Mouse (Mus musculus): ENCODE results near the gene Nfia. TPM values are rescaled to one million over a fixed set of nuclear protein-coding genes. Genes with fewer than 3 reads are reported as not detected.

Gene Nfia
- total RNA-seq, 1 experiment, result 0.27 TPM

- Histone ChIP-seq H3K4me1 (ENCODE audit: control insufficient read depth in 2 of 2, insufficient read depth in 2 of 2, low read length in 2 of 2, poor library complexity in 1 of 2) (0 out of 4 replicates have a peak, but pooled peaks cover 0 to 1% of the 10 kb centered on the region in 2 experiments), H3K4me3 (ENCODE audit: insufficient read depth in 1 of 2, low read depth in 1 of 2, low read length in 2 of 2, poor library complexity in 1 of 2, severe bottlenecking in 1 of 2) (peak within 1 kb of the TSS; percentile 64 to 69), H3K27ac (ENCODE audit: insufficient read depth, low read depth, low read length, poor library complexity, severe bottlenecking) (no peak within 1 kb of the TSS), H3K9me3 (ENCODE audit: control insufficient read depth, insufficient read depth, low read depth, low read length) (no peaks in the 10 kb centered on the region), H3K9ac (ENCODE audit: insufficient read depth, low read depth, low read length, poor library complexity, severe bottlenecking) (peak within 1 kb of the TSS; percentile 38), H3K36me3 (ENCODE audit: control insufficient read depth, insufficient read depth, low read length, poor library complexity, severe bottlenecking) (no peaks in the 10 kb centered on the region)
- in situ Hi-C loops (cut with MboI; ENCODE audit: low sequenced_read_pairs in 2 of 2, unreplicated experiment in 2 of 2), result no loop called here
- DNase-seq (ENCODE audit: low read depth, low spot score), result no peak
- TF ChIP-seq MAFK (IDR thresholded peaks at IDR 0.05; ENCODE audit: insufficient read depth, low read depth, low read length), result no peak
- TF ChIP-seq CHD2 (IDR thresholded peaks at IDR 0.05; ENCODE audit: low read depth, low read length), result no peak
- TF ChIP-seq ZC3H11A (IDR thresholded peaks at IDR 0.05; ENCODE audit: borderline replicate concordance, low read depth, low read length), result no peak
- TF ChIP-seq ZNF384 (IDR thresholded peaks at IDR 0.05; ENCODE audit: low read depth, low read length), result no peak
- TF ChIP-seq HCFC1 (IDR thresholded peaks at IDR 0.05; ENCODE audit: borderline replicate concordance, insufficient read depth, low read length), result no peak
Measured at GRCm38 (mm10) chr4:97777706-97778176, 5.2 kb downstream of the Nfia start, which contains the start of gene E130114P18Rik. E130114P18Rik (minus strand) TSS chr4:97778078.

- 0 out of 4 replicates have a peak, but pooled peaks cover 0 to 1% of the 10 kb centered on the region in 2 experiments for H3K4me1 ChIP-seq (ENCODE audit: control insufficient read depth in 2 of 2, insufficient read depth in 2 of 2, low read length in 2 of 2, poor library complexity in 1 of 2)
Measured at GRCm38 (mm10) chr4:97778211-97779002, 5.9 kb downstream of the Nfia start.

GRCm38 (mm10) chr4:97779003-97779930 lies 6.7 kb downstream of the Nfia start:
- Histone ChIP-seq H3K4me3 (ENCODE audit: insufficient read depth in 1 of 2, low read depth in 1 of 2, low read length in 2 of 2, poor library complexity in 1 of 2, severe bottlenecking in 1 of 2) (peak overlapping the region in 1 of 2 experiments; percentile 69; a peak in 2 of 4 replicates), H3K27ac (ENCODE audit: insufficient read depth, low read depth, low read length, poor library complexity, severe bottlenecking) (no peak overlapping the region), H3K9ac (ENCODE audit: insufficient read depth, low read depth, low read length, poor library complexity, severe bottlenecking) (no peak overlapping the region), H3K4me1 (ENCODE audit: control insufficient read depth in 2 of 2, insufficient read depth in 2 of 2, low read length in 2 of 2, poor library complexity in 1 of 2) (0 out of 4 replicates have a peak, but pooled peaks cover 0 to 1% of the 10 kb centered on the region in 2 experiments), H3K9me3 (ENCODE audit: control insufficient read depth, insufficient read depth, low read depth, low read length) (no peaks in the 10 kb centered on the region), H3K36me3 (ENCODE audit: control insufficient read depth, insufficient read depth, low read length, poor library complexity, severe bottlenecking) (no peaks in the 10 kb centered on the region)
- DNase-seq (ENCODE audit: low read depth, low spot score), result no peak
- in situ Hi-C loops (cut with MboI; ENCODE audit: low sequenced_read_pairs in 2 of 2, unreplicated experiment in 2 of 2), result no loop called here
- TF ChIP-seq CHD2 (IDR thresholded peaks at IDR 0.05; ENCODE audit: low read depth, low read length), result no peak
- TF ChIP-seq MAFK (IDR thresholded peaks at IDR 0.05; ENCODE audit: insufficient read depth, low read depth, low read length), result no peak
- no peak for TF ChIP-seq ZNF384 (IDR thresholded peaks at IDR 0.05; ENCODE audit: low read depth, low read length)
- no peak for TF ChIP-seq ZC3H11A (IDR thresholded peaks at IDR 0.05; ENCODE audit: borderline replicate concordance, low read depth, low read length)
- TF ChIP-seq HCFC1 (IDR thresholded peaks at IDR 0.05; ENCODE audit: borderline replicate concordance, insufficient read depth, low read length), result no peak

More at GRCm38 (mm10) chr4:97778211-97779002, 5.9 kb downstream of the Nfia start:
- H3K9me3 ChIP-seq (ENCODE audit: control insufficient read depth, insufficient read depth, low read depth, low read length), result no peaks in the 10 kb centered on the region
- in situ Hi-C loops (cut with MboI; ENCODE audit: low sequenced_read_pairs in 2 of 2, unreplicated experiment in 2 of 2), result no loop called here
- peak overlapping the region; percentile 27; the same call in 1 of the 2 replicates for H3K9ac ChIP-seq (ENCODE audit: insufficient read depth, low read depth, low read length, poor library complexity, severe bottlenecking)
- no peak for DNase-seq (ENCODE audit: low read depth, low spot score)
- no peaks in the 10 kb centered on the region for H3K36me3 ChIP-seq (ENCODE audit: control insufficient read depth, insufficient read depth, low read length, poor library complexity, severe bottlenecking)
- no peak overlapping the region for H3K27ac ChIP-seq (ENCODE audit: insufficient read depth, low read depth, low read length, poor library complexity, severe bottlenecking)
- TF ChIP-seq CHD2 (IDR thresholded peaks at IDR 0.05; ENCODE audit: low read depth, low read length) (no peak), ZNF384 (IDR thresholded peaks at IDR 0.05; ENCODE audit: low read depth, low read length) (no peak), MAFK (IDR thresholded peaks at IDR 0.05; ENCODE audit: insufficient read depth, low read depth, low read length) (no peak), ZC3H11A (IDR thresholded peaks at IDR 0.05; ENCODE audit: borderline replicate concordance, low read depth, low read length) (no peak), HCFC1 (IDR thresholded peaks at IDR 0.05; ENCODE audit: borderline replicate concordance, insufficient read depth, low read length) (no peak)
- H3K4me3 ChIP-seq (ENCODE audit: insufficient read depth in 1 of 2, low read depth in 1 of 2, low read length in 2 of 2, poor library complexity in 1 of 2, severe bottlenecking in 1 of 2), result peak overlapping the region; percentile 64 to 69

- Histone ChIP-seq H3K27ac (ENCODE audit: insufficient read depth, low read depth, low read length, poor library complexity, severe bottlenecking) (no peak overlapping the region), H3K36me3 (ENCODE audit: control insufficient read depth, insufficient read depth, low read length, poor library complexity, severe bottlenecking) (no peaks in the 10 kb centered on the region), H3K4me1 (ENCODE audit: control insufficient read depth in 2 of 2, insufficient read depth in 2 of 2, low read length in 2 of 2, poor library complexity in 1 of 2) (no peaks in the 10 kb centered on the region), H3K4me3 (ENCODE audit: insufficient read depth in 1 of 2, low read depth in 1 of 2, low read length in 2 of 2, poor library complexity in 1 of 2, severe bottlenecking in 1 of 2) (no peak overlapping the region), H3K9me3 (ENCODE audit: control insufficient read depth, insufficient read depth, low read depth, low read length) (no peaks in the 10 kb centered on the region), H3K9ac (ENCODE audit: insufficient read depth, low read depth, low read length, poor library complexity, severe bottlenecking) (no peak overlapping the region)
- DNase-seq (ENCODE audit: low read depth, low spot score), result no peak
- TF ChIP-seq ZC3H11A (IDR thresholded peaks at IDR 0.05; ENCODE audit: borderline replicate concordance, low read depth, low read length), result no peak
- no peak for TF ChIP-seq HCFC1 (IDR thresholded peaks at IDR 0.05; ENCODE audit: borderline replicate concordance, insufficient read depth, low read length)
- TF ChIP-seq CHD2 (IDR thresholded peaks at IDR 0.05; ENCODE audit: low read depth, low read length), result no peak
- no peak for TF ChIP-seq MAFK (IDR thresholded peaks at IDR 0.05; ENCODE audit: insufficient read depth, low read depth, low read length)
- TF ChIP-seq ZNF384 (IDR thresholded peaks at IDR 0.05; ENCODE audit: low read depth, low read length), result no peak
- in situ Hi-C loops (cut with MboI; ENCODE audit: low sequenced_read_pairs in 2 of 2, unreplicated experiment in 2 of 2), result no loop called here
Measured at GRCm38 (mm10) chr4:97780024-97780423, 7.5 kb downstream of the Nfia start.

All from ES-E14 (cell line).